Mouse (Mus musculus) B cell, adult (primary cell): Measurements from ENCODE around the gene Podn. TPM values are rescaled to one million over a fixed set of nuclear protein-coding genes. Genes with fewer than 3 reads are reported as not detected.

ENCODE experiments used
- total RNA-seq: library from RNA; stranded (reverse); gene quantifications from 4 replicates; pipeline ENCODE4 v1.2.4, GENCODE M21; 2023; ENCODE audit not compliant: inconsistent age

The Podn gene
- total RNA-seq, result 0.60 to 0.80 TPM (median 0.61 TPM) in 3 of 4 replicates, not detected in the other

GRCm38 (mm10) chr4:108096345-108096744 lies at the start of gene Podn:
Gene Podn (minus strand): TSS chr4:108096445.

GRCm38 (mm10) chr4:108144880-108145279 lies 48.6 kb upstream of the Podn start, which contains the start of gene Scp2:
Gene Scp2 (minus strand): TSS chr4:108144998.

GRCm38 (mm10) chr4:107967966-107968682 lies 128.1 kb downstream of the Podn start, which contains the start of gene Slc1a7:
Gene Slc1a7 (plus strand): TSS chr4:107968332.

Other genes with a start within 250 kb of the Podn start
- 93.3 to 105 TPM (median 97.7 TPM) in 4 replicates for gene Magoh, start 216.7 kb downstream of the Podn start, total RNA-seq
- 36.7 to 59.7 TPM (median 46.6 TPM) in 4 replicates for gene 0610037L13Rik, start 206.6 kb downstream of the Podn start, total RNA-seq
- 10.8 to 14.2 TPM (median 11.3 TPM) in 4 replicates for gene Cpt2, start 172.8 kb downstream of the Podn start, total RNA-seq
- gene Slc1a7, start 128.1 kb downstream of the Podn start, total RNA-seq, result not detected in 4 replicates
- gene Scp2, start 48.6 kb upstream of the Podn start, total RNA-seq, result 86.4 to 108 TPM (median 101 TPM) in 4 replicates
- gene Echdc2, start 69.0 kb upstream of the Podn start, total RNA-seq, result not detected in 4 replicates
- not detected in 4 replicates for gene Zyg11a, start 121.6 kb upstream of the Podn start, total RNA-seq
- gene Zyg11b, start 204.7 kb upstream of the Podn start, total RNA-seq, result 34.7 to 39.2 TPM (median 38.5 TPM) in 4 replicates
- gene Coa7, start 231.7 kb upstream of the Podn start, total RNA-seq, result 23.1 to 28.9 TPM (median 26.3 TPM) in 4 replicates